Mouse (Mus musculus) stomach, postnatal 0 days (tissue): ENCODE measurements around the gene Smg1.

Experiments
- CTCF ChIP-seq: IDR thresholded peaks from 2 replicates; pipeline ENCODE4 v1.5.1; 2016; ENCODE audit warnings: antibody characterized with exemption, low read depth, mild to moderate bottlenecking, moderate library complexity
- EP300 ChIP-seq: optimal IDR thresholded peaks from 2 replicates; pipeline ENCODE3; 2016; ENCODE audit warnings: antibody characterized with exemption

DNA sequence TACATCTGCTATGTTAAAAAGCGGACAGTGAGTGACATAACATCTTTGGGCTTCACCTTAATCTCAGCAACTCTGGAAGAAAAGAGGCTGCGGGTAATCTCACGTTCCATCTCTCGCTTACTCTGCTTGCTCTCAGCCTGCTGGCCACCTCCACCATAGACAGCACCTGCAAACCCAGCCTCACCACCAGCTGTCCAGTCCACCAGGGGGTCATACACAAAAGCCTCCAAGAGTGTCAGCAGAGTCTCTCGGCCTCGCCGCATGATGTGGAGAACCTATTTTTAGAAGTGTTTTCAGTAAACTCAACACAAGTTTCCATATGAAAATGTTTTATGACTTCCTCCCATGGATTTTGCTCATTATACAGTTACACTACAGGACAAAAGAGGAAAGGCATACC lies 87.0 kb downstream of the Smg1 start:
- TF ChIP-seq CTCF, result no peak
- no peak for TF ChIP-seq EP300
